Mouse (Mus musculus): ENCODE measurements at regions not wholly inside any gene's neighbourhood (a gene's known extent, or its start where the extent isn't known, plus 50 kb on each side); places are given as distances from the start of the nearest gene placed in this dataset.

- DNase-seq (ENCODE audit: low read depth, low spot score), result no peak
These were observed 532.8 kb downstream of the Tfec start for GRCm38 (mm10) chr6:16365450-16365849.

GRCm38 (mm10) chr6:16362057-16362456 is 536.2 kb downstream of the Tfec start:
- DNase-seq (ENCODE audit: low read depth, low spot score), result no peak

- peak; percentile 6 for DNase-seq (ENCODE audit: low read depth, low spot score)
These were observed 538.1 kb downstream of the Tfec start for GRCm38 (mm10) chr6:16359881-16360711.

- no peak for DNase-seq (ENCODE audit: low read depth, low spot score)
These were observed 538.8 kb downstream of the Tfec start for GRCm38 (mm10) chr6:16359464-16359863.

DNA sequence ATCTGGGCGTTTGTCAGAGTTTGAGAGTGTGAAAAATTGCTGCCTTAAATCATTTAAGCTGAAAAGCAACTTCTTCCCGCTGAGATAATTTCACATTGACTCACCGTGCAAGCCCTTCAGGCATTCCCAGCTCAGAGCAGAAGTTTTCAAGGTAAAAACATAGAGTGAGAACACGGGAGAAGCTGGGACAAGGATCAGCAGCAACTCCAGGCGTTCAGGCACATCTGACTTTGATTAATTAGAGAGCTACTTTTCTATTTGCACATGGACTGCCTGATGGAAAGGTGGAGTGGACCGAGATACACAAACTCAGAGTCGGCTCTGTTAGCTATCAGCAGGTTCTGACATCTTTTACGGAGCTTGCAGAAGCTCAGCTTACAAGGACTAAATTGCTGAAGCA is 564.6 kb downstream of the Tfec start:
- DNase-seq (ENCODE audit: low read depth, low spot score), result peak; percentile 45

DNA sequence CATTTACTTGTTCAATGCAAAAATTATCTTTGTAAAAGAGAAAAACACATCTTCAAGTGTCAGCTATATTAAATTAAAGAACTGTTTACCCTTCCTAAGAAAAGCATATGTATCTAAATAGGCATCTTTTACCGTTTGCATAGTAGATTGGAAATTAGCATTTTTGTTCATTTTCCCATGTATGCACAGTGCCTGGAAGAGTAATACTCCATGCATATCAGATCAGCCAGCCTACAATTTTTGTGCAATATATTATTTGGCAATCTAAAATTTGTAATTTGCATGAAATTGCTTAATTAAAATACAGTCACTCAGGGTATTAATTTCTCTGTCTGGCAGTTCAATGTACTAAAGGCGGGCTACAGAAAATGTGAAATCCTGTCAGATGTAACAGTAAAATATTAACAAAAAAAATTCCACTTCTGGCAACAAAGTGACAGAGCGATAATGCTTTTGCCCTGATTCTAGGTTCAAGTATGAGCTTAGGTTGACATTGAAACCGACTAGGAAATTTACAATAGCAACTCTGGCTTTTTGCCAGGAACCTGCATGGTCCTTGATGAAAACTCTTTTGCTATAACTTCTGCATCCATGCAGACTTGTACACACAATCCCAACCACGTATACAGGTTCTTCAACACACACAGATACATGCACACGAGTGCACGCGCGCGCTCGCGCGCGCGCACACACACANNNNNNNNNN is 583.8 kb downstream of the Tfec start:
- peak; percentile 4 for DNase-seq (ENCODE audit: low read depth, low spot score)

GRCm38 (mm10) chr6:16312915-16313314 is 585.3 kb downstream of the Tfec start:
- DNase-seq (ENCODE audit: low read depth, low spot score), result no peak

DNA sequence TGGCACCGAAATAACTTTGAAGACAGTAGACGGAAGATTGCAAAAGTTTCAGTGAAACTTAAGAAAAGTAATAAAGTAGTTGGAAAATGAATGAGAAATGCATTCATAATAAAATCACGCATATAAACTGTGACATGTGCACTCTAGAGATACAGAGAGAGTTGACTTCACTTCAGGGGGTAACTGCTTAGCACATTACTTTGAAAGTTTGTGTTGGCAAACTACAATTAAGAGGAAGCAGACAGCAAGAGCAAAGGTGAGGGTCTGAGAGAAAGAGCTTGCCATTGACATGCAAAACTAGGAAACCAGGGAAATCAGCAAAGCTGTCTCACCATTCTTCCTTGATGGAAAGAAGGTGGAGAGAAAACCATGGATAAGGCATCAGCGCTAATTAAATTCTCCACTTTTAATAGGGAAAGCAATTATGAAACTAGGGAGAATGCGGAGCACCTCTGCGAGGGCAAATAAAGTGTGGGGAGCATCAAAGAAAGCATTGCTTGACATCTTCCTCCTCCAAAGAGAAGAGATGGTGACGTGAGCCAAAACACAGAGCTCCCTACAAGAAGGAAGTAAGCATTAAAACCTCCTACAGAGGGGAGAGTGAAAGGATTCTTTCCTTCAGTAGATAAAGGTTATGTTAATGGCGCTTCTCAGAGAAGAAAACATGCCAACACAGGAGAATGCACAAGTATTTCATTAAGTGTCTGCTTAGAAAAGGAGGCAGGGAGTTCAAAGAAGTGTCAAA is 563.0 kb downstream of the Mdfic start:
- DNase-seq (ENCODE audit: low read depth, low spot score), result peak; percentile 42

DNA sequence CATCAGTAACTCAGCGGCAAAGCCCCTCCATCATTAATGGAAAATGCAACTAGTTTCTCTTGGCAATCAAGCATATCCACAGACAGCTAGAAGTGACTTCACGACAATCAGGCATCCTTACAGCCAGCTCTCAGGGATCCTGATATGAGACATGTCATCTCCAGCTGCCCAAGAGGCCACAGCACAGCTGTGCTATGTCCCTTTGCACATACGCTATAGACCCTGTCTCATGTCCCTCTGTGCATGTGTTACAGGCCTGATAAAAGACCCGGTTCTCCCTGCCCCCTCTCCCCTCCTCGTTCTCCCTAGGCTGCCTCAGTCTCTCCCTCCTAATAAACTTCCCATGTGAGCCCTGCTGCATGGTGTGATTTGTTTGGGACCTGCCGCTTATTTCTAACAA is 561.5 kb downstream of the Mdfic start:
- DNase-seq (ENCODE audit: low read depth, low spot score), result no peak
